Mouse (Mus musculus) lung, embryonic 14.5 days (tissue): ENCODE results near the gene Cd96. TPM values are rescaled to one million over a fixed set of nuclear protein-coding genes. Genes with fewer than 3 reads are reported as not detected.

Source experiments
- ATAC-seq: fragments of 200-750 bp; cut with Nextera tagmentation; 2 replicates; pipeline ENCODE4 v1.8.0; 2017; ENCODE audit warnings: mild to moderate bottlenecking, moderate TSS enrichment, moderate library complexity; ENCODE audit not compliant: insufficient read depth
- DNase-seq: peaks from one replicate; pipeline ENCODE4 v3.0.0-alpha.2; 2015
- H3K27ac ChIP-seq: fragments of 300-500 bp; sonication (generic); 2 replicates; pipeline ENCODE4 v1.5.1; 2014; ENCODE audit warnings: low read depth, mild to moderate bottlenecking, moderate library complexity
- H3K27me3 ChIP-seq: fragments of 300-500 bp; sonication (generic); 2 replicates; pipeline ENCODE4 v1.6.1; 2014; ENCODE audit warnings: low read length, control low read depth; ENCODE audit not compliant: insufficient read depth
- H3K36me3 ChIP-seq: fragments of 300-500 bp; sonication (generic); 2 replicates; pipeline ENCODE4 v1.6.1; 2014; ENCODE audit warnings: control low read depth; ENCODE audit not compliant: insufficient read depth
- H3K4me1 ChIP-seq: fragments of 300-500 bp; sonication (generic); 2 replicates; pipeline ENCODE4 v1.6.1; 2014; ENCODE audit warnings: antibody characterized with exemption, control low read depth; ENCODE audit not compliant: insufficient read depth
- H3K4me2 ChIP-seq: fragments of 300-500 bp; sonication (generic); 2 replicates; pipeline ENCODE4 v1.6.1; 2014; ENCODE audit warnings: mild to moderate bottlenecking
- H3K4me3 ChIP-seq: fragments of 300-500 bp; sonication (generic); 2 replicates; pipeline ENCODE4 v1.5.1; 2014; ENCODE audit warnings: low read depth, low read length
- H3K9ac ChIP-seq: fragments of 300-500 bp; sonication (generic); 2 replicates; pipeline ENCODE4 v1.6.1; 2014
- H3K9me3 ChIP-seq: fragments of 300-500 bp; sonication (generic); 2 replicates; pipeline ENCODE4 v1.6.1; 2016; ENCODE audit warnings: low read depth, low read length, control low read depth
- CTCF ChIP-seq: IDR thresholded peaks from 2 replicates; pipeline ENCODE4 v1.5.1; 2016; ENCODE audit warnings: antibody characterized with exemption, low read depth
- WGBS: fragments of 180-500 bp; shearing (Covaris S2); extraction: QIAGEN DNeasy Blood & Tissue Kit; methylation state at CpG from one replicate; pipeline ENCODE4 v1.1.7; 2014; 5-methylcytosine and 5-hydroxymethylcytosine counted together
- polyA plus RNA-seq: library from polyadenylated mRNA; unstranded; fragments of >200 nt; fragmentation: Nextera tagmentation; extraction: Ambion mirVana; gene quantifications from 2 replicates; pipeline ENCODE4 v1.2.1, GENCODE M21; 2014

Gene Cd96
- polyA plus RNA-seq, 1 experiment from 2014 or later = not detected

DNA sequence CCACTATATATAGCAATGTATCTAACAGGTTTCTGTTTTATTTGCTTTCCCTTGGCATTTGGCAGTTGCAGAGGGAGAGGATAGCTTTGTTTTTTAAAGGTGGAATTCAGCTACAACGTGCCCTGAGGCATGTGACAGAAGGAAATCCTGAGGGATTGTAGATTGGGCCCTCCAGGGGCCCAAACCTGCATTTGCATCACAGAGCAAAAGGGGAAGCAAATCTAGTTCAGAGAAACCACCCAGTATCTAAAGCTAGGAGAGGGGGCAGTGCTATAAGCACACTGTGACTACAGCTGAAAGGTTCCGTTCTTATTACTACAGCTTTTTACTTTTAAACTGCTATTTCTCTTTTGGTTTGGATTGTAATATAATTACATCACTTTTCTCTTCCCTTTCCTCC lies 18.3 kb downstream of the Cd96 start:
- no peak overlapping the region for H3K4me3 ChIP-seq
- DNase-seq = no peak
- no peak overlapping the region for H3K4me2 ChIP-seq
- no peaks in the 10 kb centered on the region for H3K27me3 ChIP-seq
- ATAC-seq = no peak
- H3K9me3 ChIP-seq = no peaks in the 10 kb centered on the region
- no peak for TF ChIP-seq CTCF
- WGBS = 48% methylated on average over 2 of the region's 2 CpGs
- no peaks in the 10 kb centered on the region for H3K4me1 ChIP-seq
- H3K36me3 ChIP-seq = no peaks in the 10 kb centered on the region
- no peak overlapping the region for H3K27ac ChIP-seq
- no peak overlapping the region for H3K9ac ChIP-seq

DNA sequence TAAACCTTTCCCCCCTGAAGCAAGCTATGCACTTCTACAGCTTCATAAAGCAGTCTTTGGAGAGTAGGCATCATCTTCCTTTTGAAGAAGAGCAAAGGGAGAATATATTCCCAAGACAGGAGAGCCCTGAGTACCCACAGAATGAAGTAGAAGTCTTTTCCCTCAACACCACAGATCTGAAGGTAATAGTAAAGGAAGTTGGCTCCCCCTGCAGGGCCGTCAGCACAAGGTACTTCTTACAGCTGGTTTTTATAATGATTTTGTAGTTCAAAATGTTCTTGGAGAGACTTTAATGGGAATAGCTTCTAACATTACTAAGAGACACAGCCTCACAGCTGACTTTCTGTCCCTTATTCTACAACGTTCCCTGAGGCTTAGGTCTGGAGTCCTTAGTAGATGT lies 19.8 kb downstream of the Cd96 start:
- Histone ChIP-seq H3K4me3 (no peak overlapping the region), H3K9ac (no peak overlapping the region), H3K27me3 (no peaks in the 10 kb centered on the region), H3K9me3 (no peaks in the 10 kb centered on the region), H3K4me1 (no peaks in the 10 kb centered on the region), H3K4me2 (no peak overlapping the region), H3K27ac (no peak overlapping the region), H3K36me3 (no peaks in the 10 kb centered on the region)
- TF ChIP-seq CTCF = peak; percentile 46
- DNase-seq (peak; percentile 58), ATAC-seq (no peak)
- 46% methylated on average over 2 of the region's 2 CpGs for WGBS

DNA sequence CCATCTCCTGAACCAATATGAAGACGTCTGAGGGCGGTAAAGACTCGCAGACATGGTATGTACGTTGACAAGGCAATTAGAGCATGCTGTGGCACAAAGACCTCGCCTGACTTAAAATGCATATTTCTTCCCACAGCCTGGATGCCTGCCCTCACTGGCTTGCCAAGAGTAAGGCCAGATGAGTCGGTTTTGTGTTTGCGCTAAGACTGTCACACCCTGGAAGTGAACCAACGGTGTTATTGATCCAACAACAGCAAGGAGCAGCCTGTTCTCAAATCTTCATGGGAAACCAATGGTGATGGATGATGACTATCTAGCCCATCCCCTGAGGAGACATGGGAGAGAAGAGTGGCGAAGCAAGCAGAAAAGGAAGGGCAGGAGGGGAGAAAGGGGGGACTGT lies 22.6 kb downstream of the Cd96 start:
- Histone ChIP-seq H3K4me2 (no peak overlapping the region), H3K27me3 (no peaks in the 10 kb centered on the region), H3K9ac (no peak overlapping the region), H3K4me1 (no peaks in the 10 kb centered on the region), H3K36me3 (no peaks in the 10 kb centered on the region), H3K4me3 (no peak overlapping the region), H3K27ac (no peak overlapping the region), H3K9me3 (no peaks in the 10 kb centered on the region)
- WGBS = 55% methylated on average over 9 of the region's 9 CpGs
- DNase-seq = peak; percentile 22
- no peak for TF ChIP-seq CTCF
- ATAC-seq = no peak

DNA sequence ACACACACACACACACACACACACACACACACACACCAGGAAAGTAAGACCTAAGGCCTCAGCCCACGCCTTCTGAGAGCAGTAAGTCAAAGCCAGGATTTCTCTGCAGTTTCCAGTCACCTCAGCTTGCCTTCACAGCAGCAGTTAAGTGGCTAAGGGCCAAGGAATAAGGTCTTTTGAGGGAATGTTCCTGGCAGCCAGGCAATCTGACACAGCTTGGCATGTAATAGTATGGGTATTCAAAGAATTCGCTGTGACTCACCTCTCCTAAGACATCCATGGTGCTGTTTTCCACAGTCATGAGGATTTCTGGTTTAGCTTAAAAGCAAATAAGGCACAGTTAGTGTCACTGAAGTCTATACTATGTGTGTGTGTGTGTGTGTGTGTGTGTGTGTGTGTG lies 25.6 kb downstream of the Cd96 start:
- no peaks in the 10 kb centered on the region for H3K36me3 ChIP-seq
- ATAC-seq (peak; percentile 63; the same call in 1 of the 2 replicates), DNase-seq (peak; percentile 75)
- TF ChIP-seq CTCF = no peak
- no peak overlapping the region for H3K27ac ChIP-seq
- H3K27me3 ChIP-seq = no peaks in the 10 kb centered on the region
- H3K4me2 ChIP-seq = no peak overlapping the region
- no peak overlapping the region for H3K4me3 ChIP-seq
- no peak overlapping the region for H3K9ac ChIP-seq
- 36% methylated on average over 2 of the region's 2 CpGs for WGBS
- H3K9me3 ChIP-seq = no peaks in the 10 kb centered on the region
- H3K4me1 ChIP-seq = no peaks in the 10 kb centered on the region

DNA sequence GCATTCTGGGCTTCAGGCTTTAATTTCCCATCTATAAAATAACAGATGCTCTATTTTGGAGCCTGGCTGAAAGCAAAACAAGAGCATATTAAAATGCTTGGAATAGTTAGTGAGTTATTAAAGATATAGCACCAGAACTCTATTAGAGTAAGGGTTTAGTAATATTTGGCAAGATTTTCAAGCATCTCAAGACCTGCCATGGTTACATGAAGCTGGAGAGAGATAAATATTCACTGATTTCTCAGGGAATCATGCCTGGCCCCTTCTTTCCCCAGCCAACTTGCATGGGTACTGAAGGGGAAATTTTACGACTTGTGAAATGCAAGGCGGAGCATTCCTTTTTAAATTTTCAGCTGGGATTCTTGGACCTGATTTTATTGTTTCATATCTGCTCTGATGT lies 27.1 kb downstream of the Cd96 start:
- DNase-seq (no peak), ATAC-seq (no peak)
- H3K4me3 ChIP-seq = no peak overlapping the region
- H3K36me3 ChIP-seq = no peaks in the 10 kb centered on the region
- 76% methylated on average over 2 of the region's 2 CpGs for WGBS
- H3K27ac ChIP-seq = no peak overlapping the region
- no peaks in the 10 kb centered on the region for H3K4me1 ChIP-seq
- H3K27me3 ChIP-seq = no peaks in the 10 kb centered on the region
- no peak overlapping the region for H3K9ac ChIP-seq
- no peak for TF ChIP-seq CTCF
- H3K9me3 ChIP-seq = no peaks in the 10 kb centered on the region
- no peak overlapping the region for H3K4me2 ChIP-seq

DNA sequence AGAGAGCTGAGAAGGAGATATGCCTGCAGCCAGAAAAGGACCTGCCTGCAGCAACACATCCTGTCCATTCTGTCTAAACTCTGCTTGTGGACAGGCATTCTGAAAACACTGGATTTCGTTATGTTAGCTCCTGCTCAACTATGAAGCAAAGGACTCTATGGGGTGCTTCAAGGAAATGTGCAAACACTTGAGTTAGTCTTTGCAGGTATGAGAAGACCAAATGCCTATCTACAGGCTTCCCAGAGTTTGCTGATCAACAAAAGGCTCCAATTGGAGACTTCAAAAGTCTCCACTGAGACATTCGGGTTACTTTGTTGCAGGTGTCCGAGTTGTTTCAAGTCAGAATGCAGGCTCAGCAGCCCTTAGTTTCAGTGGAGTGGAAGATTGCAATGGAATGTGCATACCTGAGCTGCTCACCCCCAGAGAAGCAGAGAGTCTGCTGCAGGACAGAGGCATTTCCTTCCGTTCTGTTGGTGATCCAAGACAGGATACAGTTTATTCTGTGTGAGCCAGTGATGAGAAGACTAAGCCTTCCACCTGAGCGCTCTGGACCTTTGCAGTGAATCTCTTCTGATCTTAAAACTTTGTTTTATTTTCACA lies 33.1 kb downstream of the Cd96 start:
- H3K27ac ChIP-seq = peak overlapping the region; percentile 67; the same call in 1 of the 2 replicates
- no peaks in the 10 kb centered on the region for H3K9me3 ChIP-seq
- TF ChIP-seq CTCF = no peak
- H3K36me3 ChIP-seq = no peaks in the 10 kb centered on the region
- ATAC-seq = peak; percentile 77
- WGBS = 48% methylated on average over 5 of the region's 5 CpGs
- no peak overlapping the region for H3K4me2 ChIP-seq
- no peaks in the 10 kb centered on the region for H3K4me1 ChIP-seq
- no peak overlapping the region for H3K9ac ChIP-seq
- H3K27me3 ChIP-seq = no peaks in the 10 kb centered on the region
- H3K4me3 ChIP-seq = no peak overlapping the region
- DNase-seq = peak; percentile 40

DNA sequence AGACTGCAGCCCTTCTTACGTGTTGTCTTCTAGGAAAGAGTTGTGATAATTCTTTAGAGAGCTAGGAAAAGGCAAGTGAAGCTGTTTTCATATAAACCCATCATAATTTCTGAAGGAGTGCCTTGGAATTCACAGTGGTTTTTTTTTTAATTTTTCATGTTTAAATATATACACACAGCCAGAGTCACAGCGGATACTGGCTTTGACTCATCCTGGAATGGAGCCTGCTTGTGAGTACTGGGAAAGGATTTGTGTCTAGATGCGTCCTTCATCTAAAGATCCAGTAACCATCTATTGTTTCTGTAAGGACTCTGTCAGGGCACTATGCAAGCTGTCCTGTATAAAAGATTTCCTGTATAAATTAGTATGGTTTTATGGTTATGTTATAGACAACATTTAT lies 52.1 kb downstream of the Cd96 start:
- no peak overlapping the region for H3K4me3 ChIP-seq
- H3K36me3 ChIP-seq = no peaks in the 10 kb centered on the region
- H3K4me2 ChIP-seq = no peak overlapping the region
- no peak for TF ChIP-seq CTCF
- H3K27me3 ChIP-seq = no peaks in the 10 kb centered on the region
- 62% methylated on average over 3 of the region's 3 CpGs for WGBS
- peak; percentile 6 for DNase-seq
- H3K9me3 ChIP-seq = no peaks in the 10 kb centered on the region
- H3K9ac ChIP-seq = no peak overlapping the region
- H3K27ac ChIP-seq = no peak overlapping the region
- no peak for ATAC-seq
- no peaks in the 10 kb centered on the region for H3K4me1 ChIP-seq

DNA sequence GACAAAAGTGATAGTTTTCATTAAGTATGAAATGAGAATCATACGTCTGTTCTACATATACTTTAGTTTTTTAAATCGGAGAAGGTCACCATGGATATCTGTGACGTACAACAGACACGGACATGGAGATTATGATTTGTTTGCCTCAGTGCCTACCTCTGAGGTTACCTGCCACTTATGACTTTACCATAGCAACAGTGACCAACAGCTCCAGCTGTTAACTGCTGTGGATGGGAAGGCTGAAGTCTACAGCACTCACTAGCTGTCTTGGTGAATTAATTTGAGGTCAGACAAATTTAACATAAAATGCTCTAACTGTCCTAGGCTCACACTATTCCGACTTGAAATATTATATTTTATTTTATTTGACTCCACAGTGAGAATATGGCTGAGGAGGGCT lies 56.8 kb downstream of the Cd96 start:
- Histone ChIP-seq H3K9me3 (no peaks in the 10 kb centered on the region), H3K27me3 (no peaks in the 10 kb centered on the region), H3K27ac (no peak overlapping the region), H3K4me1 (no peaks in the 10 kb centered on the region), H3K4me3 (no peak overlapping the region), H3K4me2 (no peak overlapping the region), H3K36me3 (no peaks in the 10 kb centered on the region), H3K9ac (no peak overlapping the region)
- TF ChIP-seq CTCF = no peak
- no peak for ATAC-seq
- 80% methylated on average over 5 of the region's 5 CpGs for WGBS
- no peak for DNase-seq
